In the genomic region with DNA sequence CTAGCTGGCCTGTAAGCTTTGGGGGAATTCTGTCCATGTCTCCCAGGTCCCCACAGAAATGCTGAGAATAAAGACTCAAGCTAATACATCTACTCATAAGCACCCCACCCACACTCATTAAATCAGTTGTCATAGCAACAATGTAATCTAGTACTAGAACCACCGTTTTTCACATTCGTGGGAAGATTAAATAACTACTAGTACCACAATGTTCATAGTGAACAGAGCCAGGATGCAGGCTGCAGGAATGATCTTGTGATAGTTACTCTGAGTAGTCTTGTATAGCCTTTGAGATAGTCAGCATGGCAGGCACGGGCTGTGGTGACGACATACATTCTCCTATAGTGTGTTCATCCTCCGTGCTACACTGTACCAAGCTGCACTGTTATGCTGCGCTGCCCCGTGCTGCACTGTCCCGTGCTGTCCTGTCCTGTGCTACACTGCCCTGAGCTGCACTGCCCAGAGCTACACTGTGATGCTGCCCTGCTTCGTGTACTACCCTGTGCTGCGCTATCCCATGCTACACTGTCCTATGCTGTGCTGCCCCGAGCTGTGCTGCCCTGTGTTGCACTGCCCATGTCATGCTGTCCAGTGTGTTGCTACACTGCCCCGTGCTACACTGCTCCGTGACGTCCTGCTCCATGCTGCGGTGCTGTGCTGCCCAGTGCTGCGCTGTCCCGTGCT, we compare ENCODE assay signal across 12 mouse cellular contexts.
DNase-seq lines count a peak whose midpoint lies in the region; ATAC-seq and TF ChIP-seq lines count a peak whose summit lies in the region.
"Had no signal": no experiment of that assay in that cellular context is flagged by ENCODE, and none has a peak within 500 bp of the region (broad histone marks: within the 10 kb centered on the region; RNA-seq: fewer than 3 reads in every experiment).

No protein-coding gene starts in this region.

- H3K27ac ChIP-seq in heart, embryonic 11.5 days (ENCODE audit: low read depth, low read length), result no peak overlapping the region
- H3K27ac ChIP-seq in heart, adult 2 months, result no peak overlapping the region
- no peak overlapping the region for H3K27ac ChIP-seq in lung, embryonic 15.5 days
- H3K27ac ChIP-seq in hindbrain, embryonic 14.5 days, result no peak overlapping the region
- no peak overlapping the region for H3K27ac ChIP-seq in midbrain, embryonic 16.5 days (ENCODE audit: low read length)
- H3K27ac ChIP-seq: gastrocnemius, adult 2 months; liver, embryonic 14.5 days had no signal

- intact Hi-C loops in heart, adult 2 months (cut with DNase I), result no loop called here

- H3K36me3 ChIP-seq in heart, embryonic 11.5 days (ENCODE audit: control insufficient read depth, insufficient read depth, low read length), result no peaks in the 10 kb centered on the region
- no peaks in the 10 kb centered on the region for H3K36me3 ChIP-seq in heart, adult 2 months (ENCODE audit: control insufficient read depth, insufficient read depth, low read length)
- no peaks in the 10 kb centered on the region for H3K36me3 ChIP-seq in lung, embryonic 15.5 days
- H3K36me3 ChIP-seq in hindbrain, embryonic 14.5 days (replicated peaks; ENCODE audit: control insufficient read depth, insufficient read depth), result no peaks in the 10 kb centered on the region
- no peaks in the 10 kb centered on the region for H3K36me3 ChIP-seq in midbrain, embryonic 16.5 days (ENCODE audit: control insufficient read depth, insufficient read depth, low read length)

- DNase-seq in heart, adult 2 months, result no peak
- no peak for DNase-seq in lung, adult 18-20 months
- no peak for DNase-seq in hindbrain, embryonic 14.5 days (ENCODE audit: low spot score)
- DNase-seq in urinary bladder, postnatal 4 days (ENCODE audit: low spot score in 2 of 2), result no peak
- DNase-seq in gastrocnemius, postnatal 25 days, result no peak
- DNase-seq: gastrocnemius, adult 2 months; kidney, postnatal 14 days; thymus, adult 2 months had no signal

- no peak overlapping the region for H3K9ac ChIP-seq in heart, embryonic 11.5 days (ENCODE audit: low read depth, low read length)
- no peak overlapping the region for H3K9ac ChIP-seq in heart, adult 2 months (ENCODE audit: low read depth, low read length)
- no peak overlapping the region for H3K9ac ChIP-seq in lung, embryonic 15.5 days
- no peak overlapping the region for H3K9ac ChIP-seq in hindbrain, embryonic 14.5 days
- no peak overlapping the region for H3K9ac ChIP-seq in midbrain, embryonic 16.5 days (ENCODE audit: low read depth, low read length)
- H3K9ac ChIP-seq: liver, embryonic 14.5 days had no signal

- peak; percentile 65; the same call in 1 of the 2 replicates for ATAC-seq in heart, embryonic 11.5 days (replicated peaks; ENCODE audit: insufficient number of reproducible peaks, low FRiP score, low TSS enrichment)
- ATAC-seq in lung, embryonic 15.5 days (ENCODE audit: borderline replicate concordance, extremely low read depth, low FRiP score, low TSS enrichment), result peak; percentile 57; the same call in 1 of the 2 replicates
- ATAC-seq in hindbrain, embryonic 14.5 days (ENCODE audit: low FRiP score), result peak; percentile 43; the same call in 1 of the 2 replicates
- peak; percentile 72 for ATAC-seq in midbrain, embryonic 16.5 days

- H3K4me3 ChIP-seq in heart, embryonic 11.5 days (ENCODE audit: low read depth, low read length), result no peak overlapping the region
- no peak overlapping the region for H3K4me3 ChIP-seq in heart, adult 2 months
- H3K4me3 ChIP-seq in lung, embryonic 15.5 days, result no peak overlapping the region
- H3K4me3 ChIP-seq in hindbrain, embryonic 14.5 days (replicated peaks; ENCODE audit: low read length), result no peak overlapping the region
- H3K4me3 ChIP-seq in midbrain, embryonic 16.5 days (ENCODE audit: low read depth, low read length), result no peak overlapping the region
- H3K4me3 ChIP-seq: gastrocnemius, adult 2 months had no signal

- no peaks in the 10 kb centered on the region for H3K79me2 ChIP-seq in heart, adult 2 months (replicated peaks; ENCODE audit: control insufficient read depth, insufficient read depth, low read length)

- H3K27me3 ChIP-seq in heart, embryonic 11.5 days (ENCODE audit: control insufficient read depth, insufficient read depth, low read length), result no peaks in the 10 kb centered on the region
- H3K27me3 ChIP-seq in heart, adult 2 months (ENCODE audit: control insufficient read depth, insufficient read depth, low read length), result no peaks in the 10 kb centered on the region
- H3K27me3 ChIP-seq in lung, embryonic 15.5 days, result no peaks in the 10 kb centered on the region
- no peaks in the 10 kb centered on the region for H3K27me3 ChIP-seq in hindbrain, embryonic 14.5 days (ENCODE audit: control insufficient read depth, insufficient read depth, low read length)
- no peaks in the 10 kb centered on the region for H3K27me3 ChIP-seq in midbrain, embryonic 16.5 days (ENCODE audit: control insufficient read depth, insufficient read depth, low read depth, low read length)

- TF ChIP-seq POLR2A in heart, adult 2 months (IDR thresholded peaks at IDR 0.05; ENCODE audit: insufficient read depth, low read depth, low read length), result no peak

- no peak for TF ChIP-seq EP300 in heart, adult 2 months (IDR thresholded peaks at IDR 0.05; ENCODE audit: insufficient read depth, low read depth, low read length)

- H3K9me3 ChIP-seq in heart, embryonic 11.5 days (replicated peaks; ENCODE audit: control insufficient read depth, low read length), result no peaks in the 10 kb centered on the region
- no peaks in the 10 kb centered on the region for H3K9me3 ChIP-seq in lung, embryonic 15.5 days
- H3K9me3 ChIP-seq in hindbrain, embryonic 14.5 days (ENCODE audit: control insufficient read depth, low read length), result no peaks in the 10 kb centered on the region
- no peaks in the 10 kb centered on the region for H3K9me3 ChIP-seq in midbrain, embryonic 16.5 days (replicated peaks; ENCODE audit: control insufficient read depth, low read length, poor library complexity, severe bottlenecking)

- TF ChIP-seq CTCF in heart, adult 2 months (IDR thresholded peaks at IDR 0.05), result no peak

- WGBS in heart, embryonic 11.5 days (ENCODE audit: insufficient replicate concordance), result 87% methylated on average over 17 of the region's 17 CpGs
- WGBS in heart, adult 2 months, result 84% methylated on average over 17 of the region's 17 CpGs
- WGBS in lung, embryonic 15.5 days, result 86% methylated on average over 17 of the region's 17 CpGs
- 91% methylated on average over 17 of the region's 17 CpGs for whole genome bisulfite sequencing in hindbrain, embryonic 14.5 days
- 87% methylated on average over 17 of the region's 17 CpGs for WGBS in midbrain, embryonic 16.5 days

- H3K4me2 ChIP-seq in heart, embryonic 11.5 days, result no peak overlapping the region
- no peak overlapping the region for H3K4me2 ChIP-seq in lung, embryonic 15.5 days
- no peak overlapping the region for H3K4me2 ChIP-seq in hindbrain, embryonic 14.5 days (replicated peaks)
- H3K4me2 ChIP-seq in midbrain, embryonic 16.5 days (ENCODE audit: low read length), result no peak overlapping the region

- no peaks in the 10 kb centered on the region for H3K4me1 ChIP-seq in heart, embryonic 11.5 days (ENCODE audit: control insufficient read depth, insufficient read depth, low read length)
- no peaks in the 10 kb centered on the region for H3K4me1 ChIP-seq in heart, adult 2 months (ENCODE audit: control insufficient read depth, insufficient read depth, low read length)
- H3K4me1 ChIP-seq in lung, embryonic 15.5 days, result no peaks in the 10 kb centered on the region
- 0 out of 2 replicates have a peak, but pooled peaks cover 9% of the 10 kb centered on the region for H3K4me1 ChIP-seq in hindbrain, embryonic 14.5 days (replicated peaks; ENCODE audit: control insufficient read depth, insufficient read depth, low read length)
- no peaks in the 10 kb centered on the region for H3K4me1 ChIP-seq in midbrain, embryonic 16.5 days (ENCODE audit: control insufficient read depth, insufficient read depth, low read length)
